In the genomic region with DNA sequence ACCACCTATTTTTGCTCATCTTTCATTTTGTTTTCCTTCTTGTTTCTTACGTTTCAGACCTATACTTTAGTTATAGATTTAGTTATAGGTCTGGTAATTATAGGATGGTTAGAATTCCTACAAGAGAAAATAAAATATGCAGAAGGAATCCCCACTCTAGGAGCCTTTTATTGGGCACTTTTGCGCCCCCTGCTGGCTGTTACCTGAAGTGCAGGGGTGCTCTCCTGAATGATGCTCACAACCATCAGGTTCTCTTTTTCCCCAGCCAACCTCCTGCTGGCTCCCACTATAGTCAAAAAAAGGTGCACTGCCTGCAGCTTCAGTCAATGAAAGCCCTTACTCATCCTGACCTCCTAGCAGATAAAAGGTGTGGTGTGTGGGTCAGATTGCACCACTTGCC, we compare ENCODE assay signal across 9 mouse cellular contexts. TPM values are rescaled to one million over a fixed set of nuclear protein-coding genes. Genes with fewer than 3 reads are reported as not detected.
A peak's percentile ranks its signal among the peaks of the same experiment; 100 is the strongest.
DNase-seq lines count a peak whose midpoint lies in the region; TF ChIP-seq lines count a peak whose summit lies in the region.
"Had no signal": no experiment of that assay in that cellular context is flagged by ENCODE, and none has a peak within 500 bp of the region (broad histone marks: within the 10 kb centered on the region; RNA-seq: fewer than 3 reads in every experiment).

No protein-coding gene starts in this region.

- no peak overlapping the region for H3K4me3 ChIP-seq in left cerebral cortex, adult 2 months
- H3K4me3 ChIP-seq: heart, embryonic 13.5 days had no signal

- H3K27ac ChIP-seq in left cerebral cortex, adult 2 months = no peak overlapping the region
- H3K27ac ChIP-seq: heart, embryonic 13.5 days had no signal

- peak; percentile 42 for DNase-seq in adrenal gland, postnatal 14 days
- no peak for DNase-seq in adrenal gland, adult 2 months
- no peak for DNase-seq in left cerebral cortex, adult 2 months (ENCODE audit: extremely low spot score in 1 of 2, low spot score in 2 of 2)
- DNase-seq in left cerebral cortex, adult 11 months (ENCODE audit: low spot score) = no peak
- DNase-seq in brain, adult 2 months (ENCODE audit: low read depth, low spot score) = peak; percentile 58
- DNase-seq in lung, postnatal 10 days = peak; percentile 40
- no peak for DNase-seq in MN1 (ENCODE audit: low spot score)
- DNase-seq in right cerebral cortex, postnatal 25 days = no peak

- intact Hi-C loops in left cerebral cortex, adult 2 months (cut with DNase I) = loop anchor here (2.0 to 5.0 kb wide), 2 partner anchors 18 to 138 kb away; no protein-coding TSS in a partner anchor

- peak; percentile 87 for TF ChIP-seq CTCF in left cerebral cortex, adult 2 months (IDR thresholded peaks at IDR 0.05)

RNA-seq across cellular contexts. Expression of gene Polr1b, which starts 15.8 kb away (rescaled TPM):
- 15.6 and 19.5 TPM in 2 replicates for total RNA-seq in adrenal gland, postnatal 14 days (2021)
- total RNA-seq in adrenal gland, adult 2 months (2021) = 10 to 100 TPM; 15.1 to 19.0 TPM
- 15.9 and 16.7 TPM in 2 replicates for polyA plus RNA-seq in adrenal gland, adult 2 months (2012; rRNA removed)
- total RNA-seq in left cerebral cortex, adult 2 months (2021) = 10 to 100 TPM; 23.5 to 27.7 TPM

RNA-seq across cellular contexts. Expression of gene Ttl, which starts 19.2 kb away (rescaled TPM):
- 11.0 and 11.2 TPM in 2 replicates for total RNA-seq in adrenal gland, postnatal 14 days (2021)
- total RNA-seq in adrenal gland, adult 2 months (2021) = 10 to 100 TPM in 1 of 2 experiments, 1 to 10 TPM in 1; 7.5 to 13.4 TPM
- polyA plus RNA-seq in adrenal gland, adult 2 months (2012; rRNA removed) = 4.7 and 5.6 TPM in 2 replicates
- total RNA-seq in left cerebral cortex, adult 2 months (2021) = 10 to 100 TPM; 64.0 to 70.2 TPM

RNA-seq across cellular contexts. Expression of gene Vinac1, which starts 37.0 kb away (rescaled TPM):
- total RNA-seq in adrenal gland, postnatal 14 days (2021) = 0.11 TPM in 2 replicates
- total RNA-seq in adrenal gland, adult 2 months (2021) = under 1 TPM; 0.07 to 0.12 TPM
- polyA plus RNA-seq in adrenal gland, adult 2 months (2012; rRNA removed) = 0.16 and 0.28 TPM in 2 replicates
- total RNA-seq in left cerebral cortex, adult 2 months (2021) = under 1 TPM in 1 of 2 experiments, not detected in 1; 0.25 TPM

RNA-seq across cellular contexts. Expression of gene Chchd5, which starts 44.5 kb away (rescaled TPM):
- total RNA-seq in adrenal gland, postnatal 14 days (2021) = 19.7 and 20.3 TPM in 2 replicates
- 10 to 100 TPM; 22.5 to 27.3 TPM for total RNA-seq in adrenal gland, adult 2 months (2021)
- 84.8 and 107 TPM in 2 replicates for polyA plus RNA-seq in adrenal gland, adult 2 months (2012; rRNA removed)
- 10 to 100 TPM; 10.2 to 12.2 TPM for total RNA-seq in left cerebral cortex, adult 2 months (2021)

Comparison
In these comparisons a context has a peak if more than half of its experiments do, and no peak if none do; other contexts are left out.
1. DNase-seq: peak in adrenal gland, postnatal 14 days (single experiment), brain, adult 2 months (single experiment) and lung, postnatal 10 days (single experiment); none in adrenal gland, adult 2 months (single experiment), left cerebral cortex, adult 2 months (0 of 2), left cerebral cortex, adult 11 months (single experiment), MN1 (single experiment) and right cerebral cortex, postnatal 25 days (single experiment).